Mouse (Mus musculus): ENCODE measurements around the gene Igsf23. TPM values are rescaled to one million over a fixed set of nuclear protein-coding genes. Genes with fewer than 3 reads are reported as not detected.
A peak's percentile ranks its signal among the peaks of the same experiment; 100 is the strongest.

Gene Igsf23
- total RNA-seq, 2 experiments from 2014 or later: not detected

- no peak overlapping the region for H3K4me3 ChIP-seq
- DNase-seq: peak; percentile 89
- TF ChIP-seq CTCF (IDR thresholded peaks at IDR 0.05): peak; percentile 97
- no peak overlapping the region for H3K27ac ChIP-seq
- intact Hi-C loops (cut with DNase I): loop anchor here (1.0 kb wide), 1 partner anchor 46 kb away; no protein-coding TSS in a partner anchor
Measured at GRCm38 (mm10) chr7:19910421-19911291, 39.9 kb downstream of the Igsf23 start.

- Histone ChIP-seq H3K4me3 (no peak overlapping the region), H3K27ac (no peak overlapping the region)
- intact Hi-C loops (cut with DNase I): no loop called here
- peak; percentile 80 for TF ChIP-seq CTCF (IDR thresholded peaks at IDR 0.05)
- peak; percentile 54 for DNase-seq
Measured at GRCm38 (mm10) chr7:19889881-19890280, 60.7 kb downstream of the Igsf23 start.

GRCm38 (mm10) chr7:19887849-19888248 is 62.7 kb downstream of the Igsf23 start, which contains the start of gene Ceacam19:
Gene Ceacam19, minus strand, starts transcription at chr7:19887965.
- DNase-seq: no peak
- H3K27ac ChIP-seq: no peak within 1 kb of the TSS
- no peak for TF ChIP-seq CTCF (IDR thresholded peaks at IDR 0.05)
- intact Hi-C loops (cut with DNase I): no loop called here
- no peak within 1 kb of the TSS for H3K4me3 ChIP-seq

Other genes starting within 250 kb of the Igsf23 start
- 10 to 100 TPM; 41.0 to 52.4 TPM for gene Tomm40, start 235.3 kb downstream of the Igsf23 start, total RNA-seq (2021)
- gene Nectin2, start 200.3 kb downstream of the Igsf23 start, total RNA-seq (2021): 1 to 10 TPM; 1.4 to 1.5 TPM
- 10 to 100 TPM; 21.9 to 26.7 TPM for gene Bcam, start 179.7 kb downstream of the Igsf23 start, total RNA-seq (2021)
- not detected for gene Cblc, start 153.9 kb downstream of the Igsf23 start, total RNA-seq (2021)
- 1 to 10 TPM; 1.3 to 1.5 TPM for gene Bcl3, start 128.0 kb downstream of the Igsf23 start, total RNA-seq (2021)
- not detected for gene Gm19345, start 98.8 kb downstream of the Igsf23 start, total RNA-seq (2021)
- not detected for gene Ceacam16, start 89.5 kb downstream of the Igsf23 start, total RNA-seq (2021)
- not detected for gene Ceacam19, start 62.8 kb downstream of the Igsf23 start, total RNA-seq (2021)
- 1 to 10 TPM; 5.9 to 6.3 TPM for gene Pvr, start 29.6 kb downstream of the Igsf23 start, total RNA-seq (2021)
- gene Ceacam20, start 14.7 kb upstream of the Igsf23 start, total RNA-seq (2021): not detected
- gene Nlrp9b, start 40.7 kb upstream of the Igsf23 start, total RNA-seq (2021): not detected
- not detected for gene Vmn1r91, start 148.9 kb upstream of the Igsf23 start, total RNA-seq (2021)
- not detected for gene Gm16442, start 171.8 kb upstream of the Igsf23 start, total RNA-seq (2021)
- gene Vmn1r93, start 188.3 kb upstream of the Igsf23 start, total RNA-seq (2021): not detected
- not detected for gene Vmn1r94, start 217.6 kb upstream of the Igsf23 start, total RNA-seq (2021)
- gene Vmn1r95, start 243.0 kb upstream of the Igsf23 start, total RNA-seq (2021): not detected

All from gastrocnemius, adult 2 months (tissue).